Mouse (Mus musculus) forebrain, embryonic 10.5 days (tissue): ENCODE data around the gene Mllt10. TPM values are rescaled to one million over a fixed set of nuclear protein-coding genes. Genes with fewer than 3 reads are reported as not detected.

ENCODE experiments used
- DNase-seq: peaks from one replicate; pipeline ENCODE4 v3.0.0-alpha.2; 2017; ENCODE audit warnings: low spot score; ENCODE audit errors: extremely low spot score
- H3K27ac ChIP-seq: fragments of 300-500 bp; sonication (generic); 2 replicates; pipeline ENCODE4 v1.5.1; 2016; ENCODE audit warnings: mild to moderate bottlenecking
- H3K27me3 ChIP-seq: fragments of 300-500 bp; sonication (generic); 2 replicates; pipeline ENCODE4 v1.6.1; 2016; ENCODE audit warnings: mild to moderate bottlenecking; ENCODE audit not compliant: poor library complexity, severe bottlenecking
- H3K36me3 ChIP-seq: fragments of 300-500 bp; sonication (generic); replicated peaks from 2 replicates; pipeline ENCODE4 v1.6.1; 2016; ENCODE audit warnings: mild to moderate bottlenecking, moderate library complexity
- H3K4me1 ChIP-seq: fragments of 300-500 bp; sonication (generic); 2 replicates; pipeline ENCODE4 v1.6.1; 2016
- H3K4me3 ChIP-seq: fragments of 300-500 bp; sonication (generic); 2 replicates; pipeline ENCODE4 v1.5.1; 2016; ENCODE audit warnings: mild to moderate bottlenecking, moderate library complexity
- H3K9me3 ChIP-seq: fragments of 300-500 bp; sonication (generic); 2 replicates; pipeline ENCODE4 v1.6.1; 2016; ENCODE audit warnings: mild to moderate bottlenecking, moderate library complexity
- WGBS: fragments of 180-500 bp; shearing (Covaris S2); methylation state at CpG from one replicate; pipeline ENCODE4 v1.1.7; 2016; 5-methylcytosine and 5-hydroxymethylcytosine counted together
- polyA plus RNA-seq: library from polyadenylated mRNA; unstranded; fragments of >200 nt; fragmentation: Nextera tagmentation; extraction: Ambion mirVana; gene quantifications from 2 replicates; pipeline ENCODE4 v1.2.1, GENCODE M21; 2016

Mllt10 gene
- polyA plus RNA-seq, 1 experiment from 2014 or later: 65.0 TPM

GRCm38 (mm10) chr2:18039566-18040290, 15.3 kb upstream of the Mllt10 start:
- DNase-seq: peak; percentile 78
- no peaks in the 10 kb centered on the region for H3K27me3 ChIP-seq
- H3K27ac ChIP-seq: peak overlapping the region; percentile 99
- no peaks in the 10 kb centered on the region for H3K9me3 ChIP-seq
- peak overlapping the region; percentile 93 for H3K4me3 ChIP-seq
- 0 out of 2 replicates have a peak, but pooled peaks cover 7% of the 10 kb centered on the region for H3K36me3 ChIP-seq
- H3K4me1 ChIP-seq: peaks cover 95% of the 10 kb centered on the region
- under 1% methylated on average over 46 of the region's 46 CpGs for WGBS

- Histone ChIP-seq H3K4me1 (peaks cover 86% of the 10 kb centered on the region), H3K4me3 (peak overlapping the region; percentile 93), H3K27me3 (no peaks in the 10 kb centered on the region), H3K36me3 (peaks cover 9% of the 10 kb centered on the region), H3K9me3 (no peaks in the 10 kb centered on the region), H3K27ac (peak overlapping the region; percentile 99)
- WGBS: 4% methylated on average over 27 of the region's 27 CpGs
- DNase-seq: peak; percentile 63
Observed at GRCm38 (mm10) chr2:18040347-18041160, 14.5 kb upstream of the Mllt10 start.

- Histone ChIP-seq H3K9me3 (no peaks in the 10 kb centered on the region), H3K4me1 (peaks cover 80% of the 10 kb centered on the region), H3K27me3 (no peaks in the 10 kb centered on the region), H3K4me3 (peak overlapping the region; percentile 93), H3K36me3 (peaks cover 14% of the 10 kb centered on the region), H3K27ac (peak overlapping the region; percentile 99)
- 1% methylated on average over 14 of the region's 14 CpGs for WGBS
- DNase-seq: peak; percentile 91
Observed at GRCm38 (mm10) chr2:18041199-18041885, 13.7 kb upstream of the Mllt10 start.

- Histone ChIP-seq H3K4me3 (peak overlapping the region; percentile 93), H3K4me1 (peaks cover 58% of the 10 kb centered on the region), H3K36me3 (peaks cover 18% of the 10 kb centered on the region), H3K9me3 (no peaks in the 10 kb centered on the region), H3K27me3 (no peaks in the 10 kb centered on the region), H3K27ac (peak overlapping the region; percentile 99)
- WGBS: 2% methylated on average over 7 of the region's 7 CpGs
- DNase-seq: no peak
Observed at GRCm38 (mm10) chr2:18045143-18045780, 9.8 kb upstream of the Mllt10 start.

GRCm38 (mm10) chr2:18045781-18046181, 9.3 kb upstream of the Mllt10 start:
- 2% methylated on average over 6 of the region's 6 CpGs for WGBS
- Histone ChIP-seq H3K27ac (peak overlapping the region; percentile 99), H3K4me1 (peaks cover 58% of the 10 kb centered on the region), H3K9me3 (no peaks in the 10 kb centered on the region), H3K27me3 (no peaks in the 10 kb centered on the region), H3K36me3 (peaks cover 13% of the 10 kb centered on the region), H3K4me3 (peak overlapping the region; percentile 93)
- DNase-seq: peak; percentile 22

- H3K27ac ChIP-seq: peak overlapping the region; percentile 99
- peak overlapping the region; percentile 93 for H3K4me3 ChIP-seq
- WGBS: under 1% methylated on average over 4 of the region's 4 CpGs
- H3K27me3 ChIP-seq: no peaks in the 10 kb centered on the region
- no peak for DNase-seq
- peaks cover 12% of the 10 kb centered on the region for H3K36me3 ChIP-seq
- peaks cover 58% of the 10 kb centered on the region for H3K4me1 ChIP-seq
- H3K9me3 ChIP-seq: no peaks in the 10 kb centered on the region
Observed at GRCm38 (mm10) chr2:18046186-18046585, 8.9 kb upstream of the Mllt10 start.

- H3K4me1 ChIP-seq: peaks cover 58% of the 10 kb centered on the region
- H3K36me3 ChIP-seq: peaks cover 12% of the 10 kb centered on the region
- H3K27me3 ChIP-seq: no peaks in the 10 kb centered on the region
- under 1% methylated on average over 64 of the region's 64 CpGs for WGBS
- DNase-seq: peak; percentile 54
- peak overlapping the region; percentile 99 for H3K27ac ChIP-seq
- peak overlapping the region; percentile 93 for H3K4me3 ChIP-seq
- H3K9me3 ChIP-seq: no peaks in the 10 kb centered on the region
Observed at GRCm38 (mm10) chr2:18046758-18047645, 8.0 kb upstream of the Mllt10 start.

- WGBS: under 1% methylated on average over 70 of the region's 70 CpGs
- Histone ChIP-seq H3K27me3 (no peaks in the 10 kb centered on the region), H3K4me3 (peak overlapping the region; percentile 93), H3K4me1 (peaks cover 58% of the 10 kb centered on the region), H3K9me3 (no peaks in the 10 kb centered on the region), H3K36me3 (peaks cover 12% of the 10 kb centered on the region), H3K27ac (peak overlapping the region; percentile 99)
- peak; percentile 69 for DNase-seq
Observed at GRCm38 (mm10) chr2:18047646-18048452, 7.2 kb upstream of the Mllt10 start.

- peaks cover 12% of the 10 kb centered on the region for H3K36me3 ChIP-seq
- under 1% methylated on average over 17 of the region's 17 CpGs for WGBS
- H3K4me3 ChIP-seq: peak within 1 kb of the TSS; percentile 93
- peak; percentile 65 for DNase-seq
- peaks cover 58% of the 10 kb centered on the region for H3K4me1 ChIP-seq
- H3K27ac ChIP-seq: peak within 1 kb of the TSS; percentile 99
- no peaks in the 10 kb centered on the region for H3K27me3 ChIP-seq
- no peaks in the 10 kb centered on the region for H3K9me3 ChIP-seq
Observed at GRCm38 (mm10) chr2:18048453-18049075, 6.5 kb upstream of the Mllt10 start, which contains the start of gene Skida1. TSS of gene Skida1 (minus strand) at chr2:18049051.

- H3K4me3 ChIP-seq: peak overlapping the region; percentile 93
- no peaks in the 10 kb centered on the region for H3K27me3 ChIP-seq
- under 1% methylated on average over 11 of the region's 11 CpGs for WGBS
- peaks cover 12% of the 10 kb centered on the region for H3K36me3 ChIP-seq
- H3K9me3 ChIP-seq: no peaks in the 10 kb centered on the region
- peaks cover 60% of the 10 kb centered on the region for H3K4me1 ChIP-seq
- H3K27ac ChIP-seq: peak overlapping the region; percentile 99
- DNase-seq: peak; percentile 55
Observed at GRCm38 (mm10) chr2:18049279-18049821, 5.7 kb upstream of the Mllt10 start.
